ENCODE assay signal across 8 mouse cellular contexts in the genomic region with DNA sequence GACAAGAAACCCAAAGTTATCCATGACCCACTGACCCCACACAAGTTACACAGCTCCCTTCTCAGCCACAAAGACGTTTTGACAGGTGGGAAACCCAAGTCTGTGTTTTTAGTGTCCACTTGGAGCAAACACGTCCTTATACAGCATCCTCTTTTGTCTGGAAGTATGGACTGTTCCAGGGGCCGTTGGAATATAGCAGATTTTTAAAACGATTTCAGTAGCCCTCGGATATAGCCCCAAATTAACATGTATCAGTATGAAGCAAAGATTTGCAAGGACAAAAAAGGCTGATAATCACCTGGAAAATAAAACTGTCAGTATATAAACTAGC. TPM values are rescaled to one million over a fixed set of nuclear protein-coding genes. Genes with fewer than 3 reads are reported as not detected.
DNase-seq lines count a peak whose midpoint lies in the region; ATAC-seq lines count a peak whose summit lies in the region.
"Had no signal": no experiment of that assay in that cellular context is flagged by ENCODE, and none has a peak within 500 bp of the region (broad histone marks: within the 10 kb centered on the region; RNA-seq: fewer than 3 reads in every experiment).

No protein-coding gene starts in this region.

- H3K4me1 ChIP-seq in lung, embryonic 15.5 days: peaks cover 11% of the 10 kb centered on the region
- peaks cover 12% of the 10 kb centered on the region for H3K4me1 ChIP-seq in forebrain, embryonic 12.5 days
- H3K4me1 ChIP-seq in limb, embryonic 12.5 days (replicated peaks): peaks cover 11% of the 10 kb centered on the region
- H3K4me1 ChIP-seq in stomach, embryonic 14.5 days (ENCODE audit: control insufficient read depth, insufficient read depth, low read length): peaks cover 5% of the 10 kb centered on the region; the same call in 1 of the 2 replicates

- no peaks in the 10 kb centered on the region for H3K9me3 ChIP-seq in lung, embryonic 15.5 days
- H3K9me3 ChIP-seq in forebrain, embryonic 12.5 days: no peaks in the 10 kb centered on the region
- H3K9me3 ChIP-seq in limb, embryonic 12.5 days: no peaks in the 10 kb centered on the region
- H3K9me3 ChIP-seq in stomach, embryonic 14.5 days (ENCODE audit: control insufficient read depth, low read depth, low read length): no peaks in the 10 kb centered on the region

- no peaks in the 10 kb centered on the region for H3K36me3 ChIP-seq in lung, embryonic 15.5 days
- H3K36me3 ChIP-seq in forebrain, embryonic 12.5 days (replicated peaks): no peaks in the 10 kb centered on the region; the same call in 1 of the 2 replicates
- 0 out of 2 replicates have a peak, but pooled peaks cover 5% of the 10 kb centered on the region for H3K36me3 ChIP-seq in limb, embryonic 12.5 days
- H3K36me3 ChIP-seq in stomach, embryonic 14.5 days (ENCODE audit: control insufficient read depth, insufficient read depth, low read length): no peaks in the 10 kb centered on the region

- peak overlapping the region; percentile 88 for H3K4me3 ChIP-seq in lung, embryonic 15.5 days
- H3K4me3 ChIP-seq in forebrain, embryonic 12.5 days (replicated peaks): peak overlapping the region; percentile 87
- peak overlapping the region; percentile 89 for H3K4me3 ChIP-seq in limb, embryonic 12.5 days (replicated peaks)
- peak overlapping the region; percentile 83 for H3K4me3 ChIP-seq in stomach, embryonic 14.5 days (ENCODE audit: low read depth, low read length)

- peak overlapping the region; percentile 79; the same call in 1 of the 2 replicates for H3K4me2 ChIP-seq in lung, embryonic 15.5 days
- H3K4me2 ChIP-seq in forebrain, embryonic 12.5 days: peak overlapping the region; percentile 89
- H3K4me2 ChIP-seq in limb, embryonic 12.5 days: peak overlapping the region; percentile 36
- H3K4me2 ChIP-seq in stomach, embryonic 14.5 days (replicated peaks; ENCODE audit: low read depth, low read length): peak overlapping the region; percentile 91; the same call in 1 of the 2 replicates

- ATAC-seq in lung, embryonic 15.5 days (ENCODE audit: borderline replicate concordance, extremely low read depth, low FRiP score, low TSS enrichment): no peak
- ATAC-seq in forebrain, embryonic 12.5 days (ENCODE audit: low FRiP score): no peak
- no peak; the same call in 1 of the 2 replicates for ATAC-seq in limb, embryonic 12.5 days (ENCODE audit: insufficient number of reproducible peaks, insufficient read depth, low FRiP score, low TSS enrichment, low read depth)
- ATAC-seq in stomach, embryonic 14.5 days (ENCODE audit: insufficient number of reproducible peaks, insufficient read depth, low FRiP score, low read depth): no peak
- no peak for ATAC-seq in inflammation-experienced regulatory T-cells, adult 6 months

- no peak overlapping the region for H3K27ac ChIP-seq in lung, embryonic 15.5 days
- H3K27ac ChIP-seq in forebrain, embryonic 12.5 days: no peak overlapping the region
- H3K27ac ChIP-seq in limb, embryonic 12.5 days: no peak overlapping the region
- H3K27ac ChIP-seq in stomach, embryonic 14.5 days (ENCODE audit: low read length): no peak overlapping the region

- 49% methylated on average over 5 of the region's 5 CpGs for WGBS in lung, embryonic 15.5 days
- WGBS in forebrain, embryonic 12.5 days: 63% methylated on average over 5 of the region's 5 CpGs
- 60% methylated on average over 5 of the region's 5 CpGs for WGBS in limb, embryonic 12.5 days
- WGBS in stomach, embryonic 14.5 days: 55% methylated on average over 5 of the region's 5 CpGs

- no peaks in the 10 kb centered on the region for H3K27me3 ChIP-seq in lung, embryonic 15.5 days
- no peaks in the 10 kb centered on the region for H3K27me3 ChIP-seq in forebrain, embryonic 12.5 days
- H3K27me3 ChIP-seq in limb, embryonic 12.5 days: no peaks in the 10 kb centered on the region; the same call in 1 of the 2 replicates
- no peaks in the 10 kb centered on the region for H3K27me3 ChIP-seq in stomach, embryonic 14.5 days (ENCODE audit: control insufficient read depth, insufficient read depth, low read length)

- H3K9ac ChIP-seq in lung, embryonic 15.5 days: no peak overlapping the region
- no peak overlapping the region for H3K9ac ChIP-seq in forebrain, embryonic 12.5 days
- no peak overlapping the region for H3K9ac ChIP-seq in limb, embryonic 12.5 days (replicated peaks)
- H3K9ac ChIP-seq in stomach, embryonic 14.5 days (replicated peaks; ENCODE audit: low read depth, low read length): no peak overlapping the region; the same call in 1 of the 2 replicates

- no peak for DNase-seq in lung, postnatal 36 days
- DNase-seq in right cerebral cortex, postnatal 10 days (ENCODE audit: low spot score in 2 of 2): no peak

RNA-seq across cellular contexts. Expression of a gene that starts 0.3 kb away (rescaled TPM):
- polyA plus RNA-seq in lung, embryonic 15.5 days (2015; fragmentation: Nextera tagmentation; extraction: Ambion mirVana): 43.4 and 45.3 TPM in 2 replicates
- polyA plus RNA-seq in forebrain, embryonic 12.5 days (2016; fragmentation: Nextera tagmentation; extraction: Ambion mirVana): 48.3 and 48.7 TPM in 2 replicates
- 44.7 and 45.0 TPM in 2 replicates for polyA plus RNA-seq in limb, embryonic 12.5 days (2016; fragmentation: Nextera tagmentation; extraction: Ambion mirVana)
- polyA plus RNA-seq in stomach, embryonic 14.5 days (2014; fragmentation: Nextera tagmentation; extraction: Ambion mirVana): 49.3 and 51.6 TPM in 2 replicates
- 100 to 1,000 TPM; 182 to 240 (median 202) TPM for polyA plus RNA-seq in inflammation-experienced regulatory T-cells, adult 6 months (2017; shearing (Covaris generic))

RNA-seq across cellular contexts. Expression of a gene that starts 31.3 kb away (rescaled TPM):
- 54.6 and 56.7 TPM in 2 replicates for polyA plus RNA-seq in lung, embryonic 15.5 days (2015; fragmentation: Nextera tagmentation; extraction: Ambion mirVana)
- 77.2 and 83.1 TPM in 2 replicates for polyA plus RNA-seq in forebrain, embryonic 12.5 days (2016; fragmentation: Nextera tagmentation; extraction: Ambion mirVana)
- 61.5 and 61.8 TPM in 2 replicates for polyA plus RNA-seq in limb, embryonic 12.5 days (2016; fragmentation: Nextera tagmentation; extraction: Ambion mirVana)
- polyA plus RNA-seq in stomach, embryonic 14.5 days (2014; fragmentation: Nextera tagmentation; extraction: Ambion mirVana): 59.8 and 64.3 TPM in 2 replicates
- 100 to 1,000 TPM in 1 of 3 experiments, 10 to 100 TPM in 2; 94.0 to 106 (median 99.2) TPM for polyA plus RNA-seq in inflammation-experienced regulatory T-cells, adult 6 months (2017; shearing (Covaris generic))

RNA-seq across cellular contexts. Expression of a gene that starts 51.4 kb away (rescaled TPM):
- polyA plus RNA-seq in lung, embryonic 15.5 days (2015; fragmentation: Nextera tagmentation; extraction: Ambion mirVana): 0.09 TPM in 1 of 2 replicates, not detected in the other
- not detected in 2 replicates for polyA plus RNA-seq in forebrain, embryonic 12.5 days (2016; fragmentation: Nextera tagmentation; extraction: Ambion mirVana)
- polyA plus RNA-seq in limb, embryonic 12.5 days (2016; fragmentation: Nextera tagmentation; extraction: Ambion mirVana): not detected in 2 replicates
- not detected in 2 replicates for polyA plus RNA-seq in stomach, embryonic 14.5 days (2014; fragmentation: Nextera tagmentation; extraction: Ambion mirVana)
- under 1 TPM in 1 of 3 experiments, not detected in 2; 0.24 TPM for polyA plus RNA-seq in inflammation-experienced regulatory T-cells, adult 6 months (2017; shearing (Covaris generic))
- polyA plus RNA-seq: adrenal gland, adult 2 months had no signal

Comparison
In these comparisons a context has a peak if more than half of its experiments do, and no peak if none do; other contexts are left out.
1. H3K4me2 ChIP-seq: peak in every context shown above with its lines; median percentile 91 in stomach, embryonic 14.5 days; 89 in forebrain, embryonic 12.5 days; 79 in lung, embryonic 15.5 days; 36 in limb, embryonic 12.5 days.